Mouse (Mus musculus) gonadal fat pad, adult 2 months (tissue): ENCODE data around the gene Gal3st4. TPM values are rescaled to one million over a fixed set of nuclear protein-coding genes. Genes with fewer than 3 reads are reported as not detected.
"Not testable (repeated sequence)": the region's sequence is repeated elsewhere in the genome, so short reads cannot be mapped to it uniquely, and the experiment has no call there.

Experiments
- DNase-seq: peaks from one replicate; pipeline ENCODE4 v3.0.0-alpha.2; 2012; ENCODE audit warnings: low read depth
- polyA plus RNA-seq: library from polyadenylated mRNA; depleted of rRNA; stranded (reverse); fragments of >200 nt; gene quantifications from 2 replicates; pipeline ENCODE4 v1.2.3, GENCODE M21; 2012; rRNA removed

Gal3st4 gene
- polyA plus RNA-seq, 1 experiment, result 29.7 TPM

GRCm38 (mm10) chr5:138216632-138217031 is 56.0 kb downstream of the Gal3st4 start:
- DNase-seq, result not testable (repeated sequence)

Other genes starting within 250 kb of the Gal3st4 start
- gene Smok3c, start 219.6 kb downstream of the Gal3st4 start, polyA plus RNA-seq, result not detected in 2 replicates
- 6.3 and 8.7 TPM in 2 replicates for gene Zkscan1, start 187.8 kb downstream of the Gal3st4 start, polyA plus RNA-seq
- gene Zscan21, start 155.9 kb downstream of the Gal3st4 start, polyA plus RNA-seq, result 9.2 and 11.2 TPM in 2 replicates
- 2.6 and 2.7 TPM in 2 replicates for gene Zfp113, start 117.1 kb downstream of the Gal3st4 start, polyA plus RNA-seq
- 107 and 138 TPM in 2 replicates for gene Cops6, start 111.8 kb downstream of the Gal3st4 start, polyA plus RNA-seq
- gene Ap4m1, start 100.8 kb downstream of the Gal3st4 start, polyA plus RNA-seq, result 30.9 and 49.3 TPM in 2 replicates
- gene Mcm7, start 100.4 kb downstream of the Gal3st4 start, polyA plus RNA-seq, result 20.9 and 24.1 TPM in 2 replicates
- gene Taf6, start 85.4 kb downstream of the Gal3st4 start, polyA plus RNA-seq, result 50.6 and 54.9 TPM in 2 replicates
- 5.0 and 7.1 TPM in 2 replicates for gene Cnpy4, start 85.4 kb downstream of the Gal3st4 start, polyA plus RNA-seq
- 7.8 and 8.5 TPM in 2 replicates for gene Mblac1, start 78.5 kb downstream of the Gal3st4 start, polyA plus RNA-seq
- gene Nxpe5, start 46.9 kb downstream of the Gal3st4 start, polyA plus RNA-seq, result 18.5 and 23.8 TPM in 2 replicates
- gene Lamtor4, start 17.4 kb downstream of the Gal3st4 start, polyA plus RNA-seq, result 364 and 368 TPM in 2 replicates
- gene BC037034, start 8.8 kb downstream of the Gal3st4 start, polyA plus RNA-seq, result 74.6 and 89.5 TPM in 2 replicates
- gene Gm43720, start 7.1 kb upstream of the Gal3st4 start, polyA plus RNA-seq, result 0.16 and 0.48 TPM in 2 replicates
- gene Gpc2, start 7.2 kb upstream of the Gal3st4 start, polyA plus RNA-seq, result 11.8 and 13.4 TPM in 2 replicates
- 3.3 and 5.1 TPM in 2 replicates for gene Stag3, start 7.4 kb upstream of the Gal3st4 start, polyA plus RNA-seq
- 0.23 and 0.46 TPM in 2 replicates for gene Pvrig, start 69.1 kb upstream of the Gal3st4 start, polyA plus RNA-seq
- gene Zfp157, start 168.6 kb upstream of the Gal3st4 start, polyA plus RNA-seq, result 4.1 and 7.0 TPM in 2 replicates